Mouse (Mus musculus) adrenal gland, postnatal 36 days (tissue): ENCODE results near the gene Zp2. TPM values are rescaled to one million over a fixed set of nuclear protein-coding genes. Genes with fewer than 3 reads are reported as not detected.

Experiments
- DNase-seq, 2 experiments: peaks; one replicate each; pipeline ENCODE4 v3.0.0; 2021; ENCODE audit warnings: mixed read lengths in 1 of 2
- total RNA-seq, 2 experiments: library from RNA; stranded (reverse); gene quantifications; 2 replicates each; pipeline ENCODE4 v1.2.3; 2021

The Zp2 gene
- total RNA-seq, 2 experiments from 2014 or later = not detected

- DNase-seq = no peak
These were observed 2.3 kb downstream of the Zp2 start for GRCm38 (mm10) chr7:120142743-120143142.

GRCm38 (mm10) chr7:120128951-120129350 lies 16.1 kb downstream of the Zp2 start:
- no peak for DNase-seq

GRCm38 (mm10) chr7:120127686-120128059 lies 17.4 kb downstream of the Zp2 start:
- no peak for DNase-seq

- no peak for DNase-seq
These were observed 18.0 kb downstream of the Zp2 start for GRCm38 (mm10) chr7:120126976-120127685.

GRCm38 (mm10) chr7:120124844-120125243 lies 20.2 kb downstream of the Zp2 start:
- DNase-seq = peak; percentile 68 to 80

- peak; percentile 39 to 44 for DNase-seq
These were observed 21.3 kb downstream of the Zp2 start for GRCm38 (mm10) chr7:120123776-120124175.

GRCm38 (mm10) chr7:120117529-120117928 lies 27.6 kb downstream of the Zp2 start:
- peak; percentile 66 to 73 for DNase-seq

GRCm38 (mm10) chr7:120116976-120117375 lies 28.1 kb downstream of the Zp2 start:
- no peak for DNase-seq

GRCm38 (mm10) chr7:120109676-120110075 lies 35.4 kb downstream of the Zp2 start:
- peak; percentile 56 to 57 for DNase-seq

GRCm38 (mm10) chr7:120106356-120106755 lies 38.7 kb downstream of the Zp2 start:
- no peak for DNase-seq

GRCm38 (mm10) chr7:120104975-120105374 lies 40.1 kb downstream of the Zp2 start:
- DNase-seq = no peak

GRCm38 (mm10) chr7:120103019-120103567 lies 42.0 kb downstream of the Zp2 start:
- DNase-seq = peak; percentile 62 to 76

GRCm38 (mm10) chr7:120102164-120102972 lies 42.7 kb downstream of the Zp2 start, which contains the start of gene Tmem159:
Gene Tmem159 (plus strand): TSS chr7:120102353.
- peak; percentile 94 to 96 for DNase-seq

- DNase-seq = peak; percentile 89 to 92
These were observed 46.7 kb downstream of the Zp2 start for GRCm38 (mm10) chr7:120098403-120098802.

GRCm38 (mm10) chr7:120097845-120098244 lies 47.2 kb downstream of the Zp2 start:
- DNase-seq = peak; percentile 67 to 81

- DNase-seq = no peak
These were observed 49.9 kb downstream of the Zp2 start, which contains the start of gene Dnah3 for GRCm38 (mm10) chr7:120095180-120095579. Gene Dnah3 (minus strand): TSS chr7:120095280.

GRCm38 (mm10) chr7:120094216-120094615 lies 50.9 kb downstream of the Zp2 start:
- DNase-seq = no peak

- DNase-seq = no peak
These were observed 52.1 kb downstream of the Zp2 start for GRCm38 (mm10) chr7:120093033-120093432.

- DNase-seq = no peak
These were observed 64.9 kb downstream of the Zp2 start for GRCm38 (mm10) chr7:120080177-120080576.
